Mouse (Mus musculus) bone marrow, adult 2 months (tissue): ENCODE data around the gene Espl1. TPM values are rescaled to one million over a fixed set of nuclear protein-coding genes. Genes with fewer than 3 reads are reported as not detected.

Source experiments
- H3K27ac ChIP-seq: fragments of 200-500 bp; 2 replicates; pipeline ENCODE4 v1.5.1; 2012; ENCODE audit warnings: low read depth, mild to moderate bottlenecking, control low read depth, inconsistent platforms, low read length; ENCODE audit not compliant: control insufficient read depth, poor library complexity, insufficient read depth
- H3K4me1 ChIP-seq: fragments of 200-500 bp; 2 replicates; pipeline ENCODE4 v1.6.1; 2011; ENCODE audit warnings: low read length; ENCODE audit not compliant: control insufficient read depth, insufficient read depth
- H3K4me3 ChIP-seq: fragments of 200-500 bp; replicated peaks from 2 replicates; pipeline ENCODE3; 2011; ENCODE audit warnings: mild to moderate bottlenecking, low read depth, low read length, control low read depth; ENCODE audit not compliant: control insufficient read depth
- CTCF ChIP-seq: fragments of 200-500 bp; IDR thresholded peaks from 2 replicates; pipeline ENCODE4 v1.5.1; 2011; ENCODE audit warnings: low read length, control low read depth; ENCODE audit not compliant: control insufficient read depth, insufficient read depth
- POLR2A ChIP-seq: fragments of 200-500 bp; IDR thresholded peaks from 2 replicates; pipeline ENCODE4 v1.6.1; 2011; ENCODE audit warnings: low read depth, mild to moderate bottlenecking, control low read depth, low read length, borderline replicate concordance; ENCODE audit not compliant: control insufficient read depth
- WGBS: fragments of 180-500 bp; shearing (Covaris S2); methylation state at CpG from one replicate; pipeline ENCODE4 v1.1.7; 2018; 5-methylcytosine and 5-hydroxymethylcytosine counted together
- polyA plus RNA-seq: library from polyadenylated mRNA; stranded (reverse); fragments of >200 nt; gene quantifications from 2 replicates; pipeline ENCODE4 v1.2.4, GENCODE M21; 2011; ENCODE audit warnings: low replicate concordance; ENCODE audit not compliant: missing spikeins, insufficient read depth, insufficient read length

Espl1 gene
- polyA plus RNA-seq, 1 experiment, result 39.8 TPM

GRCm38 (mm10) chr15:102355134-102355870 lies 59.2 kb downstream of the Espl1 start:
- no peak for TF ChIP-seq POLR2A
- TF ChIP-seq CTCF, result no peak
- WGBS, result under 1% methylated on average over 49 of the region's 49 CpGs
- Histone ChIP-seq H3K4me3 (no peak overlapping the region), H3K4me1 (peaks cover 2% of the 10 kb centered on the region; the same call in 1 of the 2 replicates), H3K27ac (peak overlapping the region; percentile 49)

DNA sequence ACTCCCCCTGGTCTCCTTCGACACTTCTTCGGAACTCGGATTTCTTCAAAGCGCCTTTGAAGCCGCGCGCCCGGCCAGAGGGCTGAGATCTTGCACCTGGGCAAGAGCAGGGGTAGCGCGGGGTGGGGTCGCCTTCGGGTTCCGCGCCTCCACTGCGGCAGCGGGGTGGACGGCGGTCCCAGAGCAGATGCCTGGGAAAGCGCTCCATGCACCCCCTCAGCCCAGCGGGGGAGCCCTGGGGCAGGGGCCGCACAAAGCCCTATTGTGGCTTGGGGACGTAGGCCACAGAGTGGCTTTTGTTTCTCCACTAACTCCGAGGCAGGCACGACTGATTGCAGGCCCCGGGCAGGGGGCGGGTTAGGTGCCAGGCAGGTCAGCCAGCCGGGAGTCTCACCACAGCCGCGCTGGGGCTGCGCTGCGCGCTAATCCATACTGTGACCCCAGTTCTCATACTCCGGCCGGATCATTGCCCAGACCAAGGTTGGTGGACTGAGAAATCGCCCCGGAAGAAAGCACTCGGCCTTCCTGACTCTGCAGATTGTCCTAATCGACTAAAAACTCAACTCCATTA lies 59.9 kb downstream of the Espl1 start:
- 8% methylated on average over 38 of the region's 38 CpGs for WGBS
- H3K4me1 ChIP-seq, result peaks cover 2% of the 10 kb centered on the region; the same call in 1 of the 2 replicates
- H3K4me3 ChIP-seq, result no peak overlapping the region
- peak overlapping the region; percentile 49 for H3K27ac ChIP-seq
- TF ChIP-seq POLR2A (no peak), CTCF (no peak)

DNA sequence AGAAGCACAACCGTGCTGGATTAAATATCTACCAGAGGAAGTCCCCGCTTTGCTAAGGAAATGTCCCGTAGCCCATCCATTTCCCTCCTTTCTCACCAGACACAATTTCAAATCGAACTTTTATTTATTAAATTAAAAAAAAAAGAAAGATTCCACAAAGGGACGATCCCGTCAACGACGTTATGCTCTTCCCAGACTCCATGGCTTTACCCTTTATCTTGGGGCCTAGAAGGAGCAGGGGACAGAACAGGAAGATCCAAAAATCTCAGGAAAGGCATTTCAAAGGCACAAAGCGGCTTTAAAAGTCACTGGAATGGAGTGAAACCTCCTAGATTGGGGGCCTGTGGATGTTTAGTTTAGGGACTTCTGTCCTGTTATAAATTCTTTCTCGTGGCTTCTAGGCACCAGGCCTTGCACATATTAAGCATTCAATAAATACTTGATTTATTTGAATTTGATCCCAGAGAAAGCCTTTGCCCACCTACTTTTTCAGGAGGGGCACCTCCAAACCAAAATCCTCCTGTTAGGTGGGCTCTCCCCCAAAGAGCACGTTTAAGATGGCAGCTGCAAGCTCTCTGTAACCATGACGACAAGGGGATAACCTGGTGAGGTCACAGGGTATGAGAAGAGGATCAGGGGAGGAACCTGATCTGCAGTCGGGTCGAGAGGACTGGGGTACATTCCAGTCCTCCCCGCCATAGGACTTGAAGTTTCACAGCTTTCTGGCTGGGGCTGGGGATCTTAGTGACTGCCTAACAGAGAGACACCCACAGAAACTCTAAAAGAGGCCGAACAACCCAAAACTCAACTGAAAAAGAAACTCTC lies 60.6 kb downstream of the Espl1 start:
- TF ChIP-seq CTCF (no peak), POLR2A (no peak)
- 58% methylated on average over 16 of the region's 16 CpGs for WGBS
- no peaks in the 10 kb centered on the region for H3K4me1 ChIP-seq
- no peak overlapping the region for H3K27ac ChIP-seq
- no peak overlapping the region for H3K4me3 ChIP-seq

GRCm38 (mm10) chr15:102358126-102358525 lies 62.1 kb downstream of the Espl1 start:
- TF ChIP-seq CTCF (no peak), POLR2A (no peak)
- H3K27ac ChIP-seq, result no peak overlapping the region
- 2% methylated on average over 25 of the region's 25 CpGs for WGBS
- H3K4me1 ChIP-seq, result no peaks in the 10 kb centered on the region
- H3K4me3 ChIP-seq, result no peak overlapping the region

- Histone ChIP-seq H3K4me3 (no peak overlapping the region), H3K27ac (no peak overlapping the region), H3K4me1 (no peaks in the 10 kb centered on the region)
- 48% methylated on average over 5 of the region's 5 CpGs for WGBS
- no peak for TF ChIP-seq POLR2A
- TF ChIP-seq CTCF, result no peak
These were observed 62.8 kb downstream of the Espl1 start for GRCm38 (mm10) chr15:102358834-102359233.

DNA sequence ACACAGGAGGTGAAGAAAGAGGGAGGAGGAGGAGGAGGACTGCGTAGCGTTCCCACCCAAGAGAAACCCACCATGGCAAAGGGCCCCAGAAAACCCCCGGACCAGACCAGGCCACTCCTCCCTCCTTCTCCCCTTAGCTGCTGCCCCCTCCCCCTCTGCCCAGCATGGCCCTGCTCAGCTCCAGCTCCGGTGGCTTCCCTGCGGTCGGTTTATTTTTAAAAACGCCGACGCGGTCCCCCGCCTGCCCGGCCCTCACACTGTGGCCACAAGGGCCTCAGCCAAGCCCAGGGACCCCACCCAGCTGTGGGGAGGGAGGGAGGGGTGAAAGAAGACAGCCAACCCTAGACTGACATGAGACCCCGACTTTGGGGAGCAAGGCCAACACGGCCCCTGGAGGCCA lies 66.6 kb downstream of the Espl1 start:
- no peak for TF ChIP-seq POLR2A
- TF ChIP-seq CTCF, result no peak
- Histone ChIP-seq H3K4me1 (no peaks in the 10 kb centered on the region; the same call in 1 of the 2 replicates), H3K4me3 (no peak overlapping the region), H3K27ac (no peak overlapping the region)
- WGBS, result 12% methylated on average over 14 of the region's 14 CpGs

DNA sequence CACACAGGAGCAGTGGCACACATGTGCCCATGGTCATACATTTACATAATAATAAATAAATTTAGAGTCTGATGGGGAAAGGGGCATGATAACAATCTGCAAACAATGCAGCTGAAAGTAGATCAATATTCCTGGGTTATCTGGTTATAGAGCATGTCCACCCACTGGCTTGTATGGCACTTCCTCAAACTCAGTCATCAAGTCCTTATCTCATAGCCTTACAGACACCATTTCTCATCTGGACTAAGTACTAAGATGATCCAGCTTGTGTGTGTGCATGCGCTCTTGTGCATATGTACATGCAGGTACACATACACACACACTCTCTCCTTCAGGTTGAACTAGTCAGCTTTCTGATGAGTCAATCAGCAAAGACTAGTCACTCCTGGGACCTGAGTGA lies 68.6 kb downstream of the Espl1 start:
- no peak for TF ChIP-seq POLR2A
- no peak for TF ChIP-seq CTCF
- no peak overlapping the region for H3K4me3 ChIP-seq
- no peaks in the 10 kb centered on the region; the same call in 1 of the 2 replicates for H3K4me1 ChIP-seq
- H3K27ac ChIP-seq, result no peak overlapping the region
- WGBS, result 88% methylated on average over 1 of the region's 1 CpGs

DNA sequence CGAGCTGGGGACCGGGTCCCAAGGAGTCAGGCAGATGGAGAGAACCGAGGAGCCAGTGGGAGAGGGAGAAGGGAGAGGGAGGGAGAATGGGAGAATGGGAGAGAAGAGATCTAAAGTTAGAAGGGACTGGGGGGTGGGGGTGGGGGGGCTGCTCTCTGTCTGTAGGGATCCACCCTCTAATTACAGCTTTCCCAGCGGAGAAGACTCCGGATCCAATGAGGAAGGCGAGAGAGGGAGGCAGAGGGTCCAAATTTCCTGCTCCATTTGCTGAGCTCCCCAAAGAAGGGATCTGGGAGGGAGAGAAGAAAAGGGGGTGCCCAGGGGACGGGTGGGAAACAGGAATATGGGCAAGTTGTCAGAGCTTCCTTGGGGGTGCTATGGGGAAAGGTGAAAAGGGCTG lies 70.2 kb downstream of the Espl1 start:
- Histone ChIP-seq H3K27ac (no peak overlapping the region), H3K4me3 (no peak overlapping the region), H3K4me1 (no peaks in the 10 kb centered on the region; the same call in 1 of the 2 replicates)
- TF ChIP-seq CTCF (no peak), POLR2A (no peak)
- 54% methylated on average over 7 of the region's 7 CpGs for WGBS

DNA sequence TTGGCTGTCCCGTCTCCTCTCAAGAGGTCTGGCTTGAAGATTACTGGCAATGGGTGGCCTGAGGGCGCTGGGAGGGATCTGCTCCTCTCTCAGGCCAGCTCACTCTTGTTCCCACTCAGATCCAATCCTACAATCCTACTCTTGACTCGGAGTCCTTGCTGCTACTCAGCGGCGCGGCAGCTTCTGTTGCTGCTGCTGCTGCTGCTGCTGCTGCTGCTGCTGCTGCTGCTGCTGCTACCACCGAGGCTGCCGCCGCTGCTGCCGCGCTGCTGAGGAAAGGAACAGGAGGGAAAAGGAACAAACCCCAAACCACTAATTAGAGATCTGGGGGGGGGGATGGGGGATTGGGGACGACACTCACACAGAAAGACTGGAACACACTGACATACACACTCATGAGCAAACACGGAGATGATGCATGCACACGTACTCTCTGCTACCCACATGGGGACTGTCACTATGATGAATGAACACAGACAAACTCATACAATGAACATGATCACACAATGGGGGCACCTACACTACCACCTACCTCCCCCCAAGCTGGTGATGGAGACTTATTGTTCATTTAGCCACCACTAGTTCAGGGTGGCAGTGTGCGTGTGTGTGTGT lies 70.8 kb downstream of the Espl1 start, which contains the start of gene Sp7:
TSS of gene Sp7 (minus strand) at position 450 of the 612 bp plus-strand sequence.
- WGBS, result 9% methylated on average over 15 of the region's 15 CpGs
- no peak within 1 kb of the TSS for H3K4me3 ChIP-seq
- TF ChIP-seq CTCF (no peak), POLR2A (no peak)

More for the DNA sequence above, 70.8 kb downstream of the Espl1 start, which contains the start of gene Sp7:
- Histone ChIP-seq H3K27ac (no peak within 1 kb of the TSS), H3K4me1 (no peaks in the 10 kb centered on the region; the same call in 1 of the 2 replicates)
